9 mouse cellular contexts compared by ENCODE assay signal in genomic region chr15:77365700-77366570, GRCm38 (mm10). TPM values are rescaled to one million over a fixed set of nuclear protein-coding genes. Genes with fewer than 3 reads are reported as not detected.
A peak's percentile ranks its signal among the peaks of the same experiment; 100 is the strongest.
DNase-seq lines count a peak whose midpoint lies in the region; ATAC-seq and TF ChIP-seq lines count a peak whose summit lies in the region.
"Had no signal": no experiment of that assay in that cellular context is flagged by ENCODE, and none has a peak within 500 bp of the region (broad histone marks: within the 10 kb centered on the region; RNA-seq: fewer than 3 reads in every experiment).

No protein-coding gene starts in this region.

- WGBS in kidney, embryonic 15.5 days: 58% methylated on average over 9 of the region's 9 CpGs
- WGBS in embryonic facial prominence, embryonic 15.5 days: 26% methylated on average over 9 of the region's 9 CpGs
- WGBS in hindbrain, embryonic 11.5 days: 56% methylated on average over 9 of the region's 9 CpGs

- no peak for ATAC-seq in kidney, embryonic 15.5 days (replicated peaks; ENCODE audit: low FRiP score)
- ATAC-seq in embryonic facial prominence, embryonic 15.5 days (ENCODE audit: insufficient number of reproducible peaks, low FRiP score, low TSS enrichment, low read depth): no peak; the same call in 1 of the 2 replicates
- no peak for ATAC-seq in hindbrain, embryonic 11.5 days (ENCODE audit: low FRiP score)
- ATAC-seq: Patski had no signal

- H3K4me3 ChIP-seq in kidney, embryonic 15.5 days (replicated peaks): no peak overlapping the region
- peak overlapping the region; percentile 32; the same call in 1 of the 2 replicates for H3K4me3 ChIP-seq in embryonic facial prominence, embryonic 15.5 days (replicated peaks)
- no peak overlapping the region for H3K4me3 ChIP-seq in hindbrain, embryonic 11.5 days (ENCODE audit: low read depth, low read length)
- peak overlapping the region; percentile 2 for H3K4me3 ChIP-seq in myocyte

- H3K4me1 ChIP-seq in kidney, embryonic 15.5 days: peaks cover 39% of the 10 kb centered on the region
- peaks cover 64% of the 10 kb centered on the region for H3K4me1 ChIP-seq in embryonic facial prominence, embryonic 15.5 days
- H3K4me1 ChIP-seq in hindbrain, embryonic 11.5 days (replicated peaks; ENCODE audit: control insufficient read depth, insufficient read depth, low read length): peaks cover 9% of the 10 kb centered on the region

- peak overlapping the region; percentile 20 for H3ac ChIP-seq in myocyte (ENCODE audit: control insufficient read depth, insufficient read length)

- H3K79me2 ChIP-seq in myocyte (ENCODE audit: control insufficient read depth, insufficient read depth): no peaks in the 10 kb centered on the region

- TF ChIP-seq POLR2A in myocyte (IDR thresholded peaks at IDR 0.05; ENCODE audit: insufficient read length, low read depth): no peak

- H3K4me2 ChIP-seq in kidney, embryonic 15.5 days: peak overlapping the region; percentile 73
- H3K4me2 ChIP-seq in embryonic facial prominence, embryonic 15.5 days (replicated peaks): peak overlapping the region; percentile 53
- no peak overlapping the region for H3K4me2 ChIP-seq in hindbrain, embryonic 11.5 days (replicated peaks; ENCODE audit: low read depth, low read length)
- H3K4me2 ChIP-seq in myocyte (ENCODE audit: low read depth): peak overlapping the region; percentile 87

- peak overlapping the region; percentile 95 for H3K27ac ChIP-seq in kidney, embryonic 15.5 days
- H3K27ac ChIP-seq in embryonic facial prominence, embryonic 15.5 days (replicated peaks): peak overlapping the region; percentile 98
- peak overlapping the region; percentile 47; the same call in 1 of the 2 replicates for H3K27ac ChIP-seq in hindbrain, embryonic 11.5 days (ENCODE audit: low read depth, low read length)

- DNase-seq in kidney, adult 8-10 months: no peak
- no peak for DNase-seq in hindbrain, embryonic 11.5 days (ENCODE audit: low spot score)
- DNase-seq in thymus, postnatal 36 days: no peak
- DNase-seq in B cell, adult 2 months: no peak
- DNase-seq in left cerebral cortex, adult 9 months (ENCODE audit: low spot score in 2 of 2): no peak

- no peaks in the 10 kb centered on the region for H3K36me3 ChIP-seq in kidney, embryonic 15.5 days
- no peaks in the 10 kb centered on the region for H3K36me3 ChIP-seq in embryonic facial prominence, embryonic 15.5 days
- no peaks in the 10 kb centered on the region for H3K36me3 ChIP-seq in hindbrain, embryonic 11.5 days (ENCODE audit: control insufficient read depth, insufficient read depth, low read length)
- no peaks in the 10 kb centered on the region for H3K36me3 ChIP-seq in myocyte (ENCODE audit: control insufficient read depth, insufficient read depth)

- H3K9ac ChIP-seq in kidney, embryonic 15.5 days: no peak overlapping the region
- H3K9ac ChIP-seq in embryonic facial prominence, embryonic 15.5 days: peak overlapping the region; percentile 12; the same call in 1 of the 2 replicates
- H3K9ac ChIP-seq in hindbrain, embryonic 11.5 days (ENCODE audit: low read depth, low read length): no peak overlapping the region

- no peaks in the 10 kb centered on the region for H3K27me3 ChIP-seq in kidney, embryonic 15.5 days
- H3K27me3 ChIP-seq in embryonic facial prominence, embryonic 15.5 days: no peaks in the 10 kb centered on the region
- no peaks in the 10 kb centered on the region for H3K27me3 ChIP-seq in hindbrain, embryonic 11.5 days (ENCODE audit: control insufficient read depth, insufficient read depth, low read length)
- H3K27me3 ChIP-seq in myocyte (ENCODE audit: control insufficient read depth, insufficient read depth, insufficient read length): no peaks in the 10 kb centered on the region
- H3K27me3 ChIP-seq: Patski had no signal

- H3K9me3 ChIP-seq in kidney, embryonic 15.5 days (replicated peaks): no peaks in the 10 kb centered on the region
- no peaks in the 10 kb centered on the region for H3K9me3 ChIP-seq in embryonic facial prominence, embryonic 15.5 days (replicated peaks)
- no peaks in the 10 kb centered on the region for H3K9me3 ChIP-seq in hindbrain, embryonic 11.5 days (ENCODE audit: control insufficient read depth, low read length)

TF ChIP-seq in myocyte, 11 proteins besides CTCF, POLR2A, EP300 and RAD21:
- TF ChIP-seq REST (IDR thresholded peaks at IDR 0.05; ENCODE audit: insufficient read depth, insufficient read length) (no peak), MAX (IDR thresholded peaks at IDR 0.05; ENCODE audit: low read depth) (no peak), MYOD1 (IDR thresholded peaks at IDR 0.05; ENCODE audit: control insufficient read depth in 1 of 3, insufficient read length in 2 of 3, low read depth in 2 of 3) (no peak), SRF (IDR thresholded peaks at IDR 0.05; ENCODE audit: control insufficient read depth, insufficient read length, low read depth) (no peak), TCF3 (IDR thresholded peaks at IDR 0.05; ENCODE audit: insufficient read length, low read depth) (no peak), TCF12 (IDR thresholded peaks at IDR 0.05; ENCODE audit: insufficient read depth, poor library complexity, severe bottlenecking) (no peak), MYOG (IDR thresholded peaks at IDR 0.05; ENCODE audit: control insufficient read depth in 1 of 3, insufficient read depth in 1 of 3, insufficient read length in 2 of 3, low read depth in 2 of 3) (no peak), CEBPB (IDR thresholded peaks at IDR 0.05; ENCODE audit: insufficient read depth, poor library complexity, severe bottlenecking) (no peak), E2F4 (IDR thresholded peaks at IDR 0.05; ENCODE audit: insufficient read depth) (no peak), POLR2AphosphoS2 (IDR thresholded peaks at IDR 0.05; ENCODE audit: insufficient read length, low read depth) (no peak), USF1 (IDR thresholded peaks at IDR 0.05; ENCODE audit: low read depth) (no peak)
TF ChIP-seq in myocyte: peak in this region for 0.

RNA-seq across cellular contexts. Expression of gene Apol7a, which starts 33.0 kb away (rescaled TPM):
- polyA plus RNA-seq in kidney, embryonic 15.5 days (2015; fragmentation: Nextera tagmentation; extraction: Ambion mirVana): 0.06 TPM in 1 of 2 replicates, not detected in the other
- 0.29 and 0.33 TPM in 2 replicates for polyA plus RNA-seq in embryonic facial prominence, embryonic 15.5 days (2015; fragmentation: Nextera tagmentation; extraction: Ambion mirVana)
- polyA plus RNA-seq in hindbrain, embryonic 11.5 days (2014; fragmentation: Nextera tagmentation; extraction: Ambion mirVana): not detected in 2 replicates
- polyA plus RNA-seq in myocyte (2012; fragmentation: generic; extraction: Trizol): 0.18 TPM
- polyA plus RNA-seq: Patski had no signal

RNA-seq across cellular contexts. Expression of gene Apol9a, which starts 45.0 kb away (rescaled TPM):
- polyA plus RNA-seq in kidney, embryonic 15.5 days (2015; fragmentation: Nextera tagmentation; extraction: Ambion mirVana): 0.17 TPM in 1 of 2 replicates, not detected in the other
- 0.13 and 0.20 TPM in 2 replicates for polyA plus RNA-seq in embryonic facial prominence, embryonic 15.5 days (2015; fragmentation: Nextera tagmentation; extraction: Ambion mirVana)
- polyA plus RNA-seq in hindbrain, embryonic 11.5 days (2014; fragmentation: Nextera tagmentation; extraction: Ambion mirVana): 0.03 and 0.06 TPM in 2 replicates
- 16.3 TPM for polyA plus RNA-seq in myocyte (2012; fragmentation: generic; extraction: Trizol)

RNA-seq across cellular contexts. Expression of gene Rbfox2, which starts 59.1 kb away (rescaled TPM):
- 41.6 and 47.7 TPM in 2 replicates for polyA plus RNA-seq in kidney, embryonic 15.5 days (2015; fragmentation: Nextera tagmentation; extraction: Ambion mirVana)
- 69.4 and 73.2 TPM in 2 replicates for polyA plus RNA-seq in embryonic facial prominence, embryonic 15.5 days (2015; fragmentation: Nextera tagmentation; extraction: Ambion mirVana)
- 115 and 142 TPM in 2 replicates for polyA plus RNA-seq in hindbrain, embryonic 11.5 days (2014; fragmentation: Nextera tagmentation; extraction: Ambion mirVana)
- polyA plus RNA-seq in myocyte (2012; fragmentation: generic; extraction: Trizol): 136 TPM

Comparison
In these comparisons a context has a peak if more than half of its experiments do, and no peak if none do; other contexts are left out.
1. H3K27ac ChIP-seq: peak in every context shown above with its lines; median percentile 98 in embryonic facial prominence, embryonic 15.5 days; 95 in kidney, embryonic 15.5 days; 47 in hindbrain, embryonic 11.5 days.
2. H3K4me3 ChIP-seq: peak in embryonic facial prominence, embryonic 15.5 days (single experiment) and myocyte (single experiment); none in kidney, embryonic 15.5 days (single experiment) and hindbrain, embryonic 11.5 days (single experiment).
3. RNA of gene Apol9a, which starts 45.0 kb away (polyA plus RNA-seq): 16.3 TPM in myocyte (single experiment); 0.17 TPM in kidney, embryonic 15.5 days, 0.13 to 0.20 TPM in embryonic facial prominence, embryonic 15.5 days and 0.03 to 0.06 TPM in hindbrain, embryonic 11.5 days; every median in the first group is over 10 times any median in the second.